Mouse (Mus musculus): ENCODE measurements around the gene Klrg1.
A peak's percentile ranks its signal among the peaks of the same experiment; 100 is the strongest.

Gene Klrg1

DNA sequence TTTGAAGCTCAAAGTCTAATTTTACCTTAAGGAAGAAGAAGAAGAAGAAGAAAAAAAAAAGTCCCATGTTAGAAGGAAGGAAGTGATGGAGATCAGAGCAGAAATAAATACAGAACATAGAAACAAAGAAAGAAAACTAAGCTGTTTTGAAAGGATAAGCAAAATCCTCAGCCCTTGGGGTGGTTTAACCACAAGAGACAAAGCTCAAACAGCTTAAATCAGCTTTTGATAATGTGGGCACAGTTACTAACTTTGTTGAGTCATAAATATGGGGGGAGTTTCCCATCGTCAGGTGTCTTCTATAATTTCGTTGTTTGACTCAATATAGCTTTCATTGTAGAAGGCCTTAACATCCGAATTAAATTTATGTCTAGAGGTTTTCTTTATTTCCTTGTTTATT lies 9.1 kb upstream of the Klrg1 start:
- DNase-seq = no peak

DNA sequence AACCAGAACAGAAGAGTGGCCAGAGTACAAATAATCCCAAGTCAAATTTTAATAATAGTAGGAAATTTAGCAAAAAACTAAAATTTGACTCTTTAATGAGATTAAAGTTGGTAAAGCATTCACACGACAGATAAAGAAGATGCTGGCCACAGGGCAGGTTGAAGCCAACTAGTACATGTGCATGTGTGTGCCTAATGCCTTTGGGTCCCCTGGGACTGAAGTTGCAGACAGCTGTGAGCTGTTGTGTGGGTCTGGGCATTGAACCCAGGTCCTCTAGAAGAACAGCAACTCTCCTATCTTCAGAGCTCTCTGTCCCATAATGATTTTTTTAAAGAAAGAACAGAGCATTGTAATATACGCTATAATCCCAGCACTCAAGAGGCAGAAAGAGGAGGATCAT lies 8.6 kb upstream of the Klrg1 start:
- DNase-seq = no peak

DNA sequence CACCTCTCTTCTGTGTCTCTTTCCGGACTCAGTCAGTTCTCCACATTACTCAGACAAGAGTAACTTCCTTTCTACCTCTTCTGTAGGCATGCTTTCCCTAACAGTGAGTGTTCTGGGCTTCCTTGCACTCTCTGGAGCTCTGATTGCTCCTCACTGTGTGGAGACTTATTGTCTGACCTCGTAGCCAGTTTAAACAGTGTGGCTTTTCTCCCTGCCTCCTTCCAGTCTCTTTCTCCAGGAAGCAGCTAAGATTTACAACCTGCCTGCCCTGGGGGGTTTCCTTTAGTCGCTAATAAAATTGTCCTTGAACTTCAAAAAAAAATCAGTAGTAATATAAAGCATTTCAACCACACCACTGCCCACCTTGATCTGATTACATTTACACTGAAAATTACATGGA lies 7.6 kb upstream of the Klrg1 start:
- DNase-seq = no peak

DNA sequence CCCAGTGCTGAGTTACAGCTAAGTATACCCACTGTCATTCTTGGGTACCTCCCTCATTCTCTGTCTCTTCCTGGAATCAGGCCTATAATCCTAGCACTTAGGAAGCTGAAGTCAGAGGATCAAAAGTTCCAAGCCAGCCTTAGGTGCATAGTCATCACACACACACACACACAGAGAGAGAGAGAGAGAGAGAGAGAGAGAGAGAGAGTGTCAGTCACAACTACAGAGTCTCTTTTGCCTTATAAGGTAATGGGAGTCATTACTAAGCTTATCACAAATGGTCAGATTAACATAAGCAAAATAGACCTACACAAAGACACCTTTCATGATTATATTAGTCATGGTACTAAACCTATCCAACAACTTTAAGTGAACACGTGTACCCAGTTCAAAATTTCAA lies 6.6 kb upstream of the Klrg1 start:
- no peak for DNase-seq

DNA sequence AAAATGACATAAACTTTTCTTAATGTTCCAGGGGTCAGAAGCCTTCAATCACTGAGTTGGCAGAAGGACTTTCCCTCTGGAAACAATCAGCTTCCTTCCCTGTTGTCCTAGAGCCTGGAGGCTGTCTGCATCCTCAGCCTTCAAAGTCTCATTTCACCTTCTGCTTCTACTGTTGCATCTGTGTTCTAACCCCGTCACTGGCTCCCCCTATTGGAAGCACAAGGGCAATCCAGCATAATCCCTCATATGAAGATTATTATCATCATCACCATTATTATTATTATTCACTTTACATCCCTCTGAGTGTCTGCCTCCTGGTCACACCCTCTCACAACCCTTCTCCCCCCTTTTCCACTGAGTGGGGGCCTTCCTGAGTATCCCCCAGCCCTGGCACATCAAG lies 5.6 kb upstream of the Klrg1 start:
- no peak for DNase-seq

DNA sequence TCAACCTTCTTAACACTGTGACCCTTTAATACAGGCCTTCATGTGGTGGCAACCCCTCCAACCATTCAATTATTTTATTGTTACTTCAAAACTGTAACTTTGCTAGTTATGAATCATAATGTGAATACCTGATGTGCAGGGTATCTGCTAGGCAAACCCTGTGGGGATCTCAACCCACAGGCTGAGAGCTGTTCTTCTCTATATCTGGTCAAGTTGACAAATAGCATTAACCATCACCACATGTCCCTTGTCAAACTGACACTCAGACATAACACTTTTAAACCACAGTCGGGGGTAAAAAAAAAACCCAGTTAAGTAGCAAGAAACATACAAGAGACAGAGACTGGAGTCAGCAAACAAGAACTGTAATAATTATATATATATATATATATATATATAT lies 2.1 kb upstream of the Klrg1 start:
- no peak for DNase-seq

DNA sequence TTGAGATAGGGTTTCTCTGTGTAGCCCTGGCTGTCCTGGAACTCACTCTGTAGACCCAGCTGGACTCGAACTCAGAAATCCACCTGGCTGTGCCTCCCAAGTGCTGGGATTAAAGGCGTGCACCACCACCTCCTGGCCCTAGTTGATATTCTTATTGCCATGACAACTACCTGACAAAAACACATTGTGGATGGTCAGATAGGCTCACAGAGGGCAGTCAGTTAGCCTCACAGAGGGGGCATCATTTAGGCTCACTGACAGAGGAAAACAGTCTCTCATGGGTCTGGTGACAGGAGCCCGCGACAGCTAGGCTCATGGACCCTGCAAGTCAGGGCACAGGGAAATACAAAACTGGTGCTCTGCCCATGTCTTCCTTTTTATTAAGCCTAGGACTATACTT lies 1.6 kb upstream of the Klrg1 start:
- no peak for DNase-seq

DNA sequence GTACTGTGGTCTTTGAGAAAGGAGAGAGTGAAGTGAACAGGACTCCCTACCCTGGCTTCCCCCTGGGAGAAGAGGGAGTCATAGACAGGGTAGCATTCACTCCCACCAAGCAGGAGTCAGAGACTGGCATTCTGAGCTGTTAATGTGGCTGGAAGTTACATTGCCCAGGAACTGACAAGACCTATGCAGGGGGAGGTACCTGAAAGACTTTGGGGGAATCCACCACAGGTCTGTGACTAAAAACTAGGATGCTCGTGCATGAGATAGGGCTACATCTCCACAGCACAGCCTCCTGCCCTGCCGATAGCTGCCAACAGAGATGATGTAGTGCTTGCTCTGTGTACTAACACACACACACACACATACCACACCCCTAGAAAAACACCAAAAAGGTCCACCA lies 747 bp upstream of the Klrg1 start:
- DNase-seq = no peak

DNA sequence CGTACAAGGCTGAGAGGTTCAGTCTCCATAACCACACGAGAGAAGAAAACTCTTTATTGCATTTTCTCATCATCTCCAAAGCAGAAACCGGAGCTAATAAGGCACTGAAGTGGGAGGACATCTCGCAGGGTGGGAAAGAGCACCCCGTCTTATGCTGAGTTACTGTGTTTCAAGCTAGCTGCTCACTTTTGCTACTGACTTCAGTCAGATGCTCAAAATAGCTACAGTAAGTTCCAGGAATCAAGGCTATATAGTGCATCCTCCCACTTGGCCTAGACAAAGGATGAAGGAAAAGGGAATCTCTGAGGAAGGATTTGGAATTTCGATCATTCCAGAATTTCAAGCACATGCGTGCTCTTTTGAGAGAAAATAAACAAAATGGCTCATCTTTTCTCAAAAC lies 6.1 kb downstream of the Klrg1 start:
- DNase-seq = no peak

DNA sequence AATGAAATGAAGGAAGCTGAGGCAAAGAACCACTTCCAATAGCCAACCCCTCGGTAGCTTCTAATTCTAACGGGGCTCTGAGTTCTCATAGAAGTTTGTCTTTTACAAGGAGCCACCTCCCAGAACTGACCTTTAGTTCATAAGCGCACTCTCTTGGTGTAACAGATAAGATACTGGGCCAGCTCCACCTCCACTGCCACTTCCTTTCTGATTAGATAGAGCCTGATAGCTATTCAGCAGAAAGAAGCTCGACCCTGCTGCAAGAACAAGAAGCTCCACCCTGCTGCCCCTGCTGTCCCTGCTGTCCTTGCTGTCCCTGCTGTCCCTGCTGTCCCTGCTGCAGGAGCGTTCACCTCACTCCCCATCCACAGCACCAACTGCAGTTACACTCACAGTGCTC lies 8.1 kb downstream of the Klrg1 start:
- no peak for DNase-seq

DNA sequence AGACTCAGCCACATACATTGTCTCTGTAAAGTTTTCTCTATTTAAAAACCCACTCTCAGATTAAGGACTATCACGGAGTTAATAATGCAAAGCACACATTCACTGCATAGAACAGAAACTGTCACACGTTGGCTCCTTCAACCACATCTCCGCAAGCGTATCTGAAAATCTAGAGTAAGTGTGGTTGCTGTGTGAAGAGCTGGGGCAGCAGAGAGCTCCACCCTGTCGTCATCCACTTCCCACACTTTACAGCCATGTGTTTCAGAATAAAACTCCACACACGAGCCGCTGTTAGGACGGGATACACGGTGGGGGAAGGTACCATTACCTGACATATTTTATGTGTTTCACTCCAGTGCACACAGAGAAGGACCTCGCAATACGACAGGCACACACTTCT lies 12.5 kb downstream of the Klrg1 start:
- no peak for DNase-seq

DNA sequence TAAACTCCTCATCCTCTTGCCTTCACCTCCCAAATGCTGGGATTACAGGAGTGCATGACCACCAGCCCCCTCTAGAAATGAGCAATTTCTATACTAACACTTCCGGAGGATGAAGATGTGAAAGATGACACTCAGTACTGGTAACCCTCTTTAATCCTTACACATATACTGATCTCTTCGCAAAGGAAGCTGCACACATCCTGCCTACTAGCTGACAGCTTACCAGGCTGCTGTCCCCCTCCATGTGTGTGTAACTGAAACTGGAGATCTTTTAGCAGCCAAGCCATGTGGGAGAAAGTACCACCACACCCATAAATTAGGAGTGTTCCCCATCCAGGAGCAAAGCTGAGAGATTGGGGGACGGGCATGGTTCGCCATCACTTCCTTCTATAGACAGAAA lies 13.5 kb downstream of the Klrg1 start:
- DNase-seq = no peak

DNA sequence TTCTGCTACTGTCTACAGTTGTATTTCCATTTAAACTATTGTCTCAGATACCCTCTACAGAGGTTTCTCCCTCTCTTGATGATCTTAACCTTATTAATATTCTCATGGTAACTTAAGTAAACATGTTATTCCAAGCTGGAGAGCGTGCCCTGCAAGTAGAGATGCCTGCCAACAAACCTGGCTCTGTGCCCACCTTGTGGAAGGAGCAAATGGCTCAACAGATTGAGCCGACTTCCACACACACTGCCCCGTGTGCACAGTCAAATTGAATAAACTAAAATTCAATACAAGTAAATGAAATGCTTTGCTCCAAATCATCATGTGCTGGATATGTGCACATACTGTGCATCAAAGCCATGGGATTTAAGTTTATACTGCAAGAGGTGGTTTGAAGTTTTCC lies 14.1 kb downstream of the Klrg1 start:
- peak; percentile 94 to 95 for DNase-seq

DNA sequence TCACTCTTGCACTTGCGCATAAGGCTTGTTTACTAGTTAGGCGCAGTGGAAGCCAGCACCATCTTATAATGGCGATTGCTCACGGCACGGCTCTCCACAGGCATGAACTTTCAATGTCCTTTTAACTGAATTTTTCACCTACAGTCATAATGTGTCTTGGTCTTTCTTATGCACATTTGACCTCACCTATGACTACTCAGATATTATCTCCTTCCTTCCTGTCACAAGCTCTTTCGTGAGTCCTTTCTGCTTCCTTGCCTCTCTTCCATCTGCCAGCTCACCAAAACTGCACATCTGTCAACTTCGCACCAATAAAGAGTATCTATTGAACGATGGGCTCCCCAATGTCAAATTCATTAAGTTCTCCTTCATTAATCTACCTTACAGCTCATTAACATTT lies 20.1 kb downstream of the Klrg1 start:
- no peak for DNase-seq

DNA sequence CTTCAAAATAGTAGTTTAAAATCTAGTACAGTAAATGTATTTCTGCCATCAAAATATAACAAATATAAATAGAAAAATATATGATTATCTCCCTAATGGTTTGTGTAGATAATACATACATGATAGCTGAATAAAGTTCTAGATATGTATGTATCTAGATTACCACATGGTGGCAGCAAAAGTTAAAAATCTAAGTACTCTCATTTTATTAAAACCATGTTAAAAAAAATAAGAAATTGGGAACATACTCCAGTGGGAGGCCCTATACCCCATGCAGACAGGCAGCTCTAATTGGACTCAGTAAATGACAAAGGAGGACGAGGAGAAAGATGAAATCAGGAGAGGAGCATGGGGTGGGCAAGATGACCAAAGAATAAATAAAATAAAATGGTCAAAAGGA lies 30.5 kb downstream of the Klrg1 start:
- DNase-seq = no peak

DNA sequence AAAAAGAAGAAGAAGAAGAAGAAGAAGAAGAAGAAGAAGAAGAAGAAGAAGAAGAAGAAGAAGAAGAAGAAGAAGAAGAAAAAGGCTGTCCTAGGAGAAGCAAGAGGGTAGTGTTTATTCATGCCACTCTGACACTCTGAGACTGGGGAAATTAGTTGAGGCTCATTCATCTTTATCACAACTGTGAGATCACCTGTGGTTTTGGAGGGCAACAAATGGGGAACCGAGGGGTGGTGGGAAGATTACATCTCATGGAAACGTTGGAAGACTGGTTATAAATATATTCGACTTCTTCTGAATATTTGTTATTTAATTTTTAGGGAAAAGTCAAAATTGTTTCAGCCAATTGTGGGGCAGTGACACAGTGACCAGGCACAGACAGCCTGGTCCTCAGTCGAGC lies 32.6 kb downstream of the Klrg1 start:
- no peak for DNase-seq

Measured in cerebellum, postnatal 36 days (tissue).